In genomic region chr7:81057901-81058711, GRCm38 (mm10) we compare ENCODE assay signal across 11 mouse cellular contexts. TPM values are rescaled to one million over a fixed set of nuclear protein-coding genes. Genes with fewer than 3 reads are reported as not detected.
A peak's percentile ranks its signal among the peaks of the same experiment; 100 is the strongest.
DNase-seq lines count a peak whose midpoint lies in the region; ATAC-seq and TF ChIP-seq lines count a peak whose summit lies in the region.
"Had no signal": no experiment of that assay in that cellular context is flagged by ENCODE, and none has a peak within 500 bp of the region (broad histone marks: within the 10 kb centered on the region; RNA-seq: fewer than 3 reads in every experiment).

No protein-coding gene starts in this region.

- peaks cover 28% of the 10 kb centered on the region for H3K4me1 ChIP-seq in lung, embryonic 14.5 days (ENCODE audit: insufficient read depth)
- peaks cover 8% of the 10 kb centered on the region for H3K4me1 ChIP-seq in lung, adult 2 months (ENCODE audit: control insufficient read depth, insufficient read depth, low read length)
- peaks cover 26% of the 10 kb centered on the region for H3K4me1 ChIP-seq in intestine, embryonic 16.5 days (ENCODE audit: control insufficient read depth, insufficient read depth, low read length)
- H3K4me1 ChIP-seq in neural tube, embryonic 12.5 days, result no peaks in the 10 kb centered on the region
- H3K4me1 ChIP-seq: neural tube, embryonic 13.5 days had no signal

- peak; percentile 53 for DNase-seq in lung, embryonic 14.5 days
- DNase-seq in lung, adult 2 months, result no peak
- peak; percentile 62 for DNase-seq in embryo, embryonic 10 days (ENCODE audit: low spot score)
- no peak for DNase-seq in layer of hippocampus, adult 9-11 months
- no peak for DNase-seq in cerebellum, postnatal 36 days
- no peak for DNase-seq in layer of hippocampus, adult 11-12 months (ENCODE audit: low spot score)
- DNase-seq: thymus, postnatal 25 days had no signal

- H3K4me2 ChIP-seq in lung, embryonic 14.5 days, result peak overlapping the region; percentile 46
- peak overlapping the region; percentile 35 for H3K4me2 ChIP-seq in intestine, embryonic 16.5 days (ENCODE audit: low read depth, low read length)
- peak overlapping the region; percentile 36; the same call in 1 of the 2 replicates for H3K4me2 ChIP-seq in neural tube, embryonic 12.5 days (replicated peaks)
- H3K4me2 ChIP-seq: neural tube, embryonic 13.5 days had no signal

- peak overlapping the region; percentile 32 for H3K9ac ChIP-seq in lung, embryonic 14.5 days
- H3K9ac ChIP-seq in intestine, embryonic 16.5 days (ENCODE audit: low read depth, low read length), result peak overlapping the region; percentile 55; the same call in 1 of the 2 replicates
- H3K9ac ChIP-seq in neural tube, embryonic 12.5 days, result no peak overlapping the region
- H3K9ac ChIP-seq: neural tube, embryonic 13.5 days had no signal

- H3K27ac ChIP-seq in lung, embryonic 14.5 days (ENCODE audit: low read depth), result peak overlapping the region; percentile 81
- H3K27ac ChIP-seq in intestine, embryonic 16.5 days (ENCODE audit: low read length), result peak overlapping the region; percentile 80
- H3K27ac ChIP-seq in neural tube, embryonic 12.5 days, result no peak overlapping the region
- H3K27ac ChIP-seq: layer of hippocampus, adult 2 months; neural tube, embryonic 13.5 days had no signal

- ATAC-seq in lung, embryonic 14.5 days (ENCODE audit: insufficient read depth), result peak; percentile 63; the same call in 1 of the 2 replicates
- peak; percentile 81 for ATAC-seq in intestine, embryonic 16.5 days
- ATAC-seq in neural tube, embryonic 12.5 days (ENCODE audit: low FRiP score, low read depth), result no peak

- WGBS in lung, embryonic 14.5 days, result 41% methylated on average over 6 of the region's 6 CpGs
- 39% methylated on average over 6 of the region's 6 CpGs for WGBS in lung, adult 2 months
- WGBS in intestine, embryonic 16.5 days, result 42% methylated on average over 6 of the region's 6 CpGs
- WGBS in neural tube, embryonic 12.5 days, result 75% methylated on average over 6 of the region's 6 CpGs

- no peaks in the 10 kb centered on the region for H3K36me3 ChIP-seq in lung, embryonic 14.5 days (ENCODE audit: insufficient read depth)
- no peaks in the 10 kb centered on the region for H3K36me3 ChIP-seq in intestine, embryonic 16.5 days (ENCODE audit: control insufficient read depth, insufficient read depth, low read length)
- no peaks in the 10 kb centered on the region for H3K36me3 ChIP-seq in neural tube, embryonic 12.5 days
- H3K36me3 ChIP-seq: neural tube, embryonic 13.5 days had no signal

- no peak overlapping the region for H3K4me3 ChIP-seq in lung, embryonic 14.5 days (ENCODE audit: low read depth, low read length)
- H3K4me3 ChIP-seq in lung, adult 2 months (replicated peaks; ENCODE audit: extremely low read depth, low read depth, low read length), result no peak overlapping the region
- H3K4me3 ChIP-seq in intestine, embryonic 16.5 days (ENCODE audit: low read length), result no peak overlapping the region; the same call in none of the 2 replicates
- H3K4me3 ChIP-seq in neural tube, embryonic 12.5 days, result no peak overlapping the region
- H3K4me3 ChIP-seq: layer of hippocampus, adult 2 months; neural tube, embryonic 13.5 days had no signal

- no peaks in the 10 kb centered on the region for H3K27me3 ChIP-seq in lung, embryonic 14.5 days (ENCODE audit: insufficient read depth, low read length)
- H3K27me3 ChIP-seq in intestine, embryonic 16.5 days (replicated peaks; ENCODE audit: control insufficient read depth, insufficient read depth, low read length), result no peaks in the 10 kb centered on the region
- no peaks in the 10 kb centered on the region for H3K27me3 ChIP-seq in neural tube, embryonic 12.5 days (replicated peaks)
- H3K27me3 ChIP-seq: neural tube, embryonic 13.5 days had no signal

- TF ChIP-seq POLR2A in lung, adult 2 months (IDR thresholded peaks at IDR 0.05; ENCODE audit: borderline replicate concordance, extremely low read depth, low read depth, low read length), result no peak

- no peak for TF ChIP-seq CTCF in lung, embryonic 14.5 days (IDR thresholded peaks at IDR 0.05; ENCODE audit: low read depth)
- TF ChIP-seq CTCF in lung, adult 2 months (IDR thresholded peaks at IDR 0.05; ENCODE audit: insufficient read depth, low read length), result no peak

- H3K9me3 ChIP-seq in lung, embryonic 14.5 days (ENCODE audit: low read depth, low read length), result no peaks in the 10 kb centered on the region
- no peaks in the 10 kb centered on the region for H3K9me3 ChIP-seq in intestine, embryonic 16.5 days (ENCODE audit: control insufficient read depth, low read length)
- H3K9me3 ChIP-seq in neural tube, embryonic 12.5 days, result no peaks in the 10 kb centered on the region
- H3K9me3 ChIP-seq: neural tube, embryonic 13.5 days had no signal

RNA-seq across cellular contexts. Expression of gene Alpk3, which starts 0.7 kb away (rescaled TPM):
- polyA plus RNA-seq in lung, embryonic 14.5 days (2014; fragmentation: Nextera tagmentation; extraction: Ambion mirVana), result 0.63 and 0.85 TPM in 2 replicates
- 0.55 and 2.2 TPM in 2 replicates for polyA plus RNA-seq in lung, adult 2 months (2012; rRNA removed)
- 8.4 and 12.5 TPM in 2 replicates for polyA plus RNA-seq in intestine, embryonic 16.5 days (2015; fragmentation: Nextera tagmentation; extraction: Ambion mirVana)
- 0.25 and 0.52 TPM in 2 replicates for polyA plus RNA-seq in neural tube, embryonic 12.5 days (2016; fragmentation: Nextera tagmentation; extraction: Ambion mirVana)

RNA-seq across cellular contexts. Expression of gene Slc28a1, which starts 56.5 kb away (rescaled TPM):
- not detected in 2 replicates for polyA plus RNA-seq in lung, embryonic 14.5 days (2014; fragmentation: Nextera tagmentation; extraction: Ambion mirVana)
- polyA plus RNA-seq in lung, adult 2 months (2012; rRNA removed), result 0.07 and 0.17 TPM in 2 replicates
- 9.1 and 9.5 TPM in 2 replicates for polyA plus RNA-seq in intestine, embryonic 16.5 days (2015; fragmentation: Nextera tagmentation; extraction: Ambion mirVana)
- polyA plus RNA-seq in neural tube, embryonic 12.5 days (2016; fragmentation: Nextera tagmentation; extraction: Ambion mirVana), result not detected in 2 replicates
- polyA plus RNA-seq: neural tube, embryonic 13.5 days had no signal

Comparison
In these comparisons a context has a peak if more than half of its experiments do, and no peak if none do; other contexts are left out.
1. DNase-seq: peak in lung, embryonic 14.5 days (single experiment) and embryo, embryonic 10 days (single experiment); none in lung, adult 2 months (single experiment), layer of hippocampus, adult 9-11 months (single experiment), cerebellum, postnatal 36 days (0 of 2) and layer of hippocampus, adult 11-12 months (single experiment).
2. Peak in every context shown above with its lines, with median percentiles within 50 percentile points of each other: H3K4me2 ChIP-seq.